Mouse (Mus musculus): ENCODE measurements around the gene Anapc2. TPM values are rescaled to one million over a fixed set of nuclear protein-coding genes. Genes with fewer than 3 reads are reported as not detected.
"Not testable (repeated sequence)": the region's sequence is repeated elsewhere in the genome, so short reads cannot be mapped to it uniquely, and the experiment has no call there.

Gene Anapc2
- total and polyA plus RNA-seq, 2 experiments from 2014 or later: 41.0 to 48.6 TPM

DNA sequence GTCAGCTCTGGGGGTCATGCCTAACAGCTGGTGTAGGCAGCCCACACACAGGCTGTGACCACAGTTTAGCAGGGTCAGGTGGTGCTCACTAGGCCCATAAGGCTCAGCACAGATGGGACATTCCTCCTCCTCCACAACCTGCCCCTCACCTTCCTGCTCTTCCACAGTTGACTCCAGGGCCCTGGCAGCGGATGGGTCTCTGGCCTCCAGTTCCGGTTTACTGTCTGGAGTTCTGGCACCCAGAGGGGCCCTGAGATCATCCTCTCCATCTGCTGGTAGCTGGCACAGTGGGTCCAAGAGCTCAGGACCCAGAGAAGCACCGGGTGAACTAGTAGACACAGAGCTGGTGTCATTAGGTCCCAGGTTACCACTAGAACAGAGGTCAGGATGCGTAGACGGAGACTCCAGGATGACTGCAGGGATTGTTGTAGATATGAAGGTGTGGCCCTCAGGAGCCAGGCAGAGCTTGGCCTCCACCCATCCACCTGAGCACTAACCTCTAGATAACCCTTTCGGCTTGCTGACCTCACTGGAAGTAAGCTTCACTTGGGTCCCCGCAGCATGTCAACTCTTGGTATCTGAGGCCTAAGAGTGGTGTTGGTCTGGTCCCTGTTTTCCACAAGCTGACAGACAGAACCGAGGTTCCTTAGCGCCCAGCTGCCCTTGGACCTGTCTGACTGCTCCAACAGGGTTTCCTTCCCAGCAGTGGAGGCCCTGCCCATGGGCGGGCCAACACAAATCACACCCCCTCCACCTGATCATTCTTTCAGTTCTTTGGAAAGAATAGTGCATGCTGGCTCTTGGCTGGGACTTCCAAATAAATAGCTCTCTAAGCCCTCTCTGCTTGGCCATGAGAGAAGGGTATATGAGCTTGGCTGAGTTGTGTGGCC lies 25.9 kb upstream of the Anapc2 start, which contains the start of gene AL732309.1:
AL732309.1 (minus strand) TSS at position 681 of the 890 bp plus-strand sequence.
- Histone ChIP-seq H3K27ac (ENCODE audit: low read depth) (no peak within 1 kb of the TSS), H3K27me3 (ENCODE audit: control insufficient read depth, insufficient read depth, low read length) (peaks cover 20% of the 10 kb centered on the region), H3K4me2 (ENCODE audit: low read depth, low read length) (no peak within 1 kb of the TSS), H3K4me1 (ENCODE audit: control insufficient read depth, insufficient read depth) (no peaks in the 10 kb centered on the region; the same call in 1 of the 2 replicates), H3K9ac (replicated peaks; ENCODE audit: low read depth, low read length) (no peak within 1 kb of the TSS), H3K9me3 (replicated peaks; ENCODE audit: control insufficient read depth, low read length) (no peaks in the 10 kb centered on the region), H3K4me3 (ENCODE audit: low read depth, low read length) (no peak within 1 kb of the TSS), H3K36me3 (replicated peaks; ENCODE audit: control insufficient read depth, insufficient read depth, low read length) (peaks cover 24% of the 10 kb centered on the region)
- TF ChIP-seq EP300 (IDR thresholded peaks at IDR 0.05; ENCODE audit: low read depth) (no peak), CTCF (IDR thresholded peaks at IDR 0.05; ENCODE audit: low read depth) (no peak)
- 82% methylated on average over 10 of the region's 10 CpGs for WGBS
- ATAC-seq (ENCODE audit: insufficient read depth, low read depth): no peak
- no peak for DNase-seq (ENCODE audit: low spot score)

GRCm38 (mm10) chr2:25252331-25252730 lies 19.9 kb upstream of the Anapc2 start:
- peaks cover 43% of the 10 kb centered on the region for H3K36me3 ChIP-seq (replicated peaks; ENCODE audit: control insufficient read depth, insufficient read depth, low read length)
- 88% methylated on average over 1 of the region's 1 CpGs for WGBS

GRCm38 (mm10) chr2:25255284-25255779 lies 16.9 kb upstream of the Anapc2 start, which contains the start of gene Tmem203:
TSS of gene Tmem203 (plus strand) at chr2:25255439.
- ATAC-seq (ENCODE audit: insufficient read depth, low read depth) (peak; percentile 92), DNase-seq (ENCODE audit: low spot score) (peak; percentile 86)
- Histone ChIP-seq H3K27me3 (ENCODE audit: control insufficient read depth, insufficient read depth, low read length) (no peaks in the 10 kb centered on the region), H3K36me3 (replicated peaks; ENCODE audit: control insufficient read depth, insufficient read depth, low read length) (peaks cover 30% of the 10 kb centered on the region), H3K4me1 (ENCODE audit: control insufficient read depth, insufficient read depth) (peaks cover 6% of the 10 kb centered on the region), H3K27ac (ENCODE audit: low read depth) (peak within 1 kb of the TSS; percentile 85), H3K4me2 (ENCODE audit: low read depth, low read length) (peak within 1 kb of the TSS; percentile 93), H3K4me3 (ENCODE audit: low read depth, low read length) (peak within 1 kb of the TSS; percentile 93), H3K9ac (replicated peaks; ENCODE audit: low read depth, low read length) (peak within 1 kb of the TSS; percentile 89), H3K9me3 (replicated peaks; ENCODE audit: control insufficient read depth, low read length) (no peaks in the 10 kb centered on the region)
- under 1% methylated on average over 38 of the region's 39 CpGs for WGBS
- TF ChIP-seq EP300 (IDR thresholded peaks at IDR 0.05; ENCODE audit: low read depth) (peak; percentile 74), CTCF (IDR thresholded peaks at IDR 0.05; ENCODE audit: low read depth) (no peak)

More at GRCm38 (mm10) chr2:25252331-25252730, 19.9 kb upstream of the Anapc2 start:
- Histone ChIP-seq H3K9ac (replicated peaks; ENCODE audit: low read depth, low read length) (no peak overlapping the region), H3K27ac (ENCODE audit: low read depth) (no peak overlapping the region), H3K9me3 (replicated peaks; ENCODE audit: control insufficient read depth, low read length) (no peaks in the 10 kb centered on the region), H3K4me1 (ENCODE audit: control insufficient read depth, insufficient read depth) (peaks cover 6% of the 10 kb centered on the region), H3K4me2 (ENCODE audit: low read depth, low read length) (no peak overlapping the region), H3K27me3 (ENCODE audit: control insufficient read depth, insufficient read depth, low read length) (no peaks in the 10 kb centered on the region), H3K4me3 (ENCODE audit: low read depth, low read length) (no peak overlapping the region)
- TF ChIP-seq CTCF (IDR thresholded peaks at IDR 0.05; ENCODE audit: low read depth) (peak; percentile 22), EP300 (IDR thresholded peaks at IDR 0.05; ENCODE audit: low read depth) (no peak)
- DNase-seq (ENCODE audit: low spot score) (no peak), ATAC-seq (ENCODE audit: insufficient read depth, low read depth) (no peak)

DNA sequence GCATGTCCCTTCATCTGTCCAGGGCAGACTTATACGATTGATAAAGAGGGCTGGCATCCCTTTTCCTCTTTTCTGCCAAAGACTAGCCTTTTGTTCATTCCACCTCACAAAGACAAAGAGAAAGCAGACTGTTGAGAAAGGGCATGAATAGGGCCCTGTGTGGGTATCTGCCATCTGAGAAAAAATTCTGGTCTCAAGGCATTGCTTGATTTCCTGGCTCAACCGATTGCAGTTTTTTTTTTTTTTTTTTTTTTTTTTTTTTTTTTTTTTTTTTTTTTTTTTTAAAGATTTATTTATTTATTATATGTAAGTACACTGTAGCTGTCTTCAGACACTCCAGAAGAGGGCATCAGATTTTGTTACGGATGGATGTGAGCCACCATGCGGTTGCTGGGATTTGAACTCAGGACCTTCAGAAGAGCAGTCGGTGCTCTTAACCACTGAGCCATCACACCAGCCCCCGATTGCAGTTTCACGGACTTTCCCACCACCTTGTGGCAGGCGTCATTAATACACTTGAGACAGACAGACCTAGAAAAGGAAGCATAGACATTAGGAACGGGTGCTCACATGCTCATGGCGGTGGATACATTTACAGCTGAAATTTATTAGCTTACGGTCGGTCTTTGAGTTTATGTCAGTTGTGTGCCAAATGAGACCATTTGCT lies 15.7 kb upstream of the Anapc2 start:
- peak overlapping the region; percentile 93 for H3K4me3 ChIP-seq (ENCODE audit: low read depth, low read length)
- 54% methylated on average over 10 of the region's 12 CpGs for WGBS
- not testable (repeated sequence) for H3K27me3 ChIP-seq (ENCODE audit: control insufficient read depth, insufficient read depth, low read length)

GRCm38 (mm10) chr2:25257250-25257649 lies 15.0 kb upstream of the Anapc2 start:
- not testable (repeated sequence) for H3K4me2 ChIP-seq (ENCODE audit: low read depth, low read length); H3K4me3 ChIP-seq (ENCODE audit: low read depth, low read length); H3K9me3 ChIP-seq (replicated peaks; ENCODE audit: control insufficient read depth, low read length); H3K4me1 ChIP-seq (ENCODE audit: control insufficient read depth, insufficient read depth); ATAC-seq (ENCODE audit: insufficient read depth, low read depth); H3K27me3 ChIP-seq (ENCODE audit: control insufficient read depth, insufficient read depth, low read length); DNase-seq (ENCODE audit: low spot score); H3K27ac ChIP-seq (ENCODE audit: low read depth); H3K9ac ChIP-seq (replicated peaks; ENCODE audit: low read depth, low read length)
- WGBS: 81% methylated on average over 5 of the region's 5 CpGs
- 0 out of 2 replicates have a peak, but pooled peaks cover 11% of the 10 kb centered on the region for H3K36me3 ChIP-seq (replicated peaks; ENCODE audit: control insufficient read depth, insufficient read depth, low read length)

More for the DNA sequence above, 15.7 kb upstream of the Anapc2 start:
- H3K27ac ChIP-seq (ENCODE audit: low read depth); DNase-seq (ENCODE audit: low spot score); ATAC-seq (ENCODE audit: insufficient read depth, low read depth); H3K4me1 ChIP-seq (ENCODE audit: control insufficient read depth, insufficient read depth); H3K9me3 ChIP-seq (replicated peaks; ENCODE audit: control insufficient read depth, low read length): not testable (repeated sequence)
- H3K9ac ChIP-seq (replicated peaks; ENCODE audit: low read depth, low read length): peak overlapping the region; percentile 89; the same call in 1 of the 2 replicates
- peak overlapping the region; percentile 93 for H3K4me2 ChIP-seq (ENCODE audit: low read depth, low read length)
- peak; percentile 17; the same call in 1 of the 2 replicates for TF ChIP-seq CTCF (IDR thresholded peaks at IDR 0.05; ENCODE audit: low read depth)
- peaks cover 18% of the 10 kb centered on the region for H3K36me3 ChIP-seq (replicated peaks; ENCODE audit: control insufficient read depth, insufficient read depth, low read length)
